Mouse (Mus musculus): ENCODE results near the gene Rtn1. TPM values are rescaled to one million over a fixed set of nuclear protein-coding genes. Genes with fewer than 3 reads are reported as not detected.

The Rtn1 gene
- polyA plus RNA-seq, 1 experiment from 2014 or later, result 390 TPM

DNA sequence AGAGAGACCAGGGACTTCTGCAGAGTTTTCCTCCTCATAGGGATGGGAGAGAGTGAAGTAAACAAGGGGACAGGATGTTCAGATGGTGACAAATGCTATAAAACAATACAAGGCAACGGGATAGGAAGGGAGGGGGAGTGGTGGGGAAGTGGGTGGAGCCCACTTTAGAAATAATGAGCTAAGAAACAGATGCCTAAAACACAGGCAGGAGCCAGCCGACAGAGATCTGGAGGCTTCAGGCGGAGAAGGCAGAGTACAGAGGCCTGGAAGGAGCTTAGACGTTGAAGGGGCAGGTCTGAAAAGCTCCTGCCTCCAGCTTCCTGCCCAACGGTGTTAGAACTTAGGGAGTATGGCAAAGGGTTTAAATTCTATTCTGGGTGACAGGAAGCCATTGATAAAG lies 195.3 kb downstream of the Rtn1 start:
- no peaks in the 10 kb centered on the region for H3K27me3 ChIP-seq (ENCODE audit: insufficient read depth, poor library complexity, severe bottlenecking)
- H3K9me3 ChIP-seq, result no peaks in the 10 kb centered on the region
- H3K4me3 ChIP-seq, result no peak overlapping the region
- no peak overlapping the region for H3K27ac ChIP-seq
- WGBS, result 65% methylated on average over 5 of the region's 5 CpGs
- no peak for DNase-seq (ENCODE audit: low spot score)
- H3K4me1 ChIP-seq (replicated peaks), result 0 out of 2 replicates have a peak, but pooled peaks cover 3% of the 10 kb centered on the region
- peaks cover 86% of the 10 kb centered on the region for H3K36me3 ChIP-seq

DNA sequence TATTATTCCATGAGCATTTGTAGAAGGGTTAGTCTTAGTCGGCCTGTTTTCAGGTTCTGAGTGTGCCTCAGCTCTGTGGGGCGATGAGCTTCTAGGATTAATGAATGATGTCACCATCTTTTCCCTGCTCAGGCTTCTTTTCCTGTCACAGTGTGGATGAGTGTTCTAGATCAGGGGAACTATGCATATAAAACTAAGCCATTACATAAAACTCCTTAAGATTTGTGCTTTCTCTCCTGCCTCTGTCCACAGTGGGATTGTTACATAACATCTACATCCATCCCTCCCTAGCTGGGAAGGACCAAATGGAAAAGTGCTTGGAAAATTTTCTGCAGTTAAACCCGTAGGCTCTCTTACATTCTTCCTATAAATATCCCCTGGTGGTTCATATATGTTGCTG lies 208.0 kb downstream of the Rtn1 start:
- WGBS, result 92% methylated on average over 3 of the region's 3 CpGs
- no peaks in the 10 kb centered on the region for H3K9me3 ChIP-seq
- H3K27me3 ChIP-seq (ENCODE audit: insufficient read depth, poor library complexity, severe bottlenecking), result no peaks in the 10 kb centered on the region
- H3K4me3 ChIP-seq, result no peak overlapping the region
- H3K4me1 ChIP-seq (replicated peaks), result peaks cover 11% of the 10 kb centered on the region
- H3K36me3 ChIP-seq, result no peaks in the 10 kb centered on the region
- no peak overlapping the region for H3K27ac ChIP-seq
- DNase-seq (ENCODE audit: low spot score), result no peak

DNA sequence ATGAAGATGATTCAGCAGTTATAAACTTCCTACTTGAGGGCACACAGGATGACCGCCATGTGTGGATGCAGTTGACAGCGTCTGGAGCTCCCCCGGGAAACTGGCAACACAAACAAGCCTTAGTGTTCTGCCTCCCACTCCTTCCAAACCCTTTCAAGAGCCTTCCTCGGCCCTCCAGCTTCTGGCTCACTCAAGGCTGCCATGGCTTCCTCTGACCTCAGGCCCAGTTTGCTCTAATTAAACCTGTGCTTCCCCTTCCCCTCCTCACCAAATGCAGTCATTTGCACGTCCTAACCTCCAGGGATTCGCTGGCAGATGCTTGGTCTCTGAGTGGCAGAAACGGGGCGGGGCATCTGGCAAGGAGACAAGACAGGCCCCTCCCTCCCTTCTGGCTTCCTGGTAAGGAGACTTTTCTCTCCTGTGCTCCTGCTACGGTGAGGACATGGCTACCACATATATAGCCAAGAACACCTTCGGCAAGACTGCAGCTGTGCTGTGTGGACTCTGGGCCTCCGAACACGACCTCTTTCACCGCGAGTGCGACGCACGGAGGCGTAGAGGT lies 210.8 kb downstream of the Rtn1 start:
- Histone ChIP-seq H3K36me3 (no peaks in the 10 kb centered on the region), H3K9me3 (no peaks in the 10 kb centered on the region), H3K4me1 (replicated peaks) (peaks cover 11% of the 10 kb centered on the region), H3K27ac (peak overlapping the region; percentile 77), H3K4me3 (peak overlapping the region; percentile 33; the same call in 1 of the 2 replicates), H3K27me3 (ENCODE audit: insufficient read depth, poor library complexity, severe bottlenecking) (no peaks in the 10 kb centered on the region)
- DNase-seq (ENCODE audit: low spot score), result peak; percentile 64
- 40% methylated on average over 18 of the region's 18 CpGs for WGBS

DNA sequence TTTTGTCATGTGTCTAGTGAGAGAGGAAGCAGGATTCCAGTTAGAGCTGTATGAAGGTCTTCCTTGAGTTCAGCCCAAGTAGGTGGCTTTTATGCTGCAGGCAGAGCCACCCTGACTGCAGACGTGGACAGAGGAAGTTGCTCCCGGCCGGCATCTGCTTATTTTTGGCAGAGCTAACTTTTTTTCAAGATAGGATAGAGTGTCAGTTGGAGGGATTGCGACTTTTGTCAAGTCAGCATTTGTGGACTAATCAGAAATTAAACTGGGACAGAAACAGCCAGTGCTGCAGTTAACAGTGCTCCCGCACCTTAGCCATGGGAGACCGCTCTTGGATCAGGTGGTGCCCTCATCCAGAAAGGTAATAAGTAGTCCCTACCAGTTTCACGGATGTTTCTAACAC lies 211.4 kb downstream of the Rtn1 start:
- H3K27me3 ChIP-seq (ENCODE audit: insufficient read depth, poor library complexity, severe bottlenecking), result no peaks in the 10 kb centered on the region
- H3K27ac ChIP-seq, result no peak overlapping the region
- no peak for DNase-seq (ENCODE audit: low spot score)
- no peaks in the 10 kb centered on the region for H3K9me3 ChIP-seq
- H3K4me1 ChIP-seq (replicated peaks), result peaks cover 11% of the 10 kb centered on the region
- WGBS, result 78% methylated on average over 7 of the region's 7 CpGs
- H3K4me3 ChIP-seq, result no peak overlapping the region
- no peaks in the 10 kb centered on the region for H3K36me3 ChIP-seq

DNA sequence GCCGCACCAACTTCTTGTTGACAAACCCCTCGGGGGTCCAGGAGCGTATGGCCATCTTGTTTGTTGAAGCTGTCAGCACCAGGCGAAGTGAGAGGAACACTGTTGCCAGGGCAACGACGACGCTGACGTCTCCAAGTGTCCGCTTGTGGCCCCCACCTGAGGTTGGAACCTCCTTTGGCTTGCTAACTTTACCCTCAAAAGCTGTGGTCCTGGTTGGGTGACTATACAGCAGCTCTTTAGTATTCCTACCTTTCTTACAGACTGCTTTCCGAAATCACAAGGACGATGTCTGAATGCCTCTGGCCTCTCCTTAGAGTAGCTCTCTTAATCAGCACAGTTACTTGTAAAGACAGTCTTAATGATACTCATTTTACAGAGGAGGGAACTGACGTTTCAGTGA lies 223.9 kb downstream of the Rtn1 start, which contains the start of gene Ccdc175:
TSS of gene Ccdc175 (minus strand) at position 101 of the 400 bp plus-strand sequence.
- H3K4me1 ChIP-seq (replicated peaks), result no peaks in the 10 kb centered on the region
- no peaks in the 10 kb centered on the region for H3K9me3 ChIP-seq
- H3K36me3 ChIP-seq, result no peaks in the 10 kb centered on the region
- H3K27ac ChIP-seq, result no peak within 1 kb of the TSS
- no peaks in the 10 kb centered on the region for H3K27me3 ChIP-seq (ENCODE audit: insufficient read depth, poor library complexity, severe bottlenecking)
- DNase-seq (ENCODE audit: low spot score), result no peak
- 75% methylated on average over 12 of the region's 12 CpGs for WGBS
- H3K4me3 ChIP-seq, result no peak within 1 kb of the TSS

DNA sequence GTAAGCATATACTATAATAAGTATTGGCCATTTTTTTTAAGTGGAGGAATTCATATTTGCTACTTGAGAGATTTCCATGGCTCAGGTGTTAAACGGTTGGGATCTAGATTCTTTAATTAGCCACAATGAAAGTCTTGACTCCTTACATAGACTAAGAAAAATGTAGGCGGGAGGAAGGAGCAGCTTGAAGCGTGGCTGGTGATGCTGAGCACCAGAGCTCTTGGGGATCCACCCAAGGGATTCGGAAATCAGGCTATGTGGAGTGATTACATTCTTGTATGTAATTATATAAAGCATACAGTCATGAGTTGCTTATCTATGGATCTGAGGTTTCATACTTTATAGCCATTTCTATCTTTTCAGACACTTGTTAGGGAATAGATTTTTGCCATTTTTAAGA lies 229.3 kb downstream of the Rtn1 start:
- no peak overlapping the region for H3K27ac ChIP-seq
- no peak for DNase-seq (ENCODE audit: low spot score)
- H3K27me3 ChIP-seq (ENCODE audit: insufficient read depth, poor library complexity, severe bottlenecking), result no peaks in the 10 kb centered on the region
- H3K36me3 ChIP-seq, result no peaks in the 10 kb centered on the region
- 82% methylated on average over 4 of the region's 4 CpGs for WGBS
- no peak overlapping the region for H3K4me3 ChIP-seq
- H3K9me3 ChIP-seq, result no peaks in the 10 kb centered on the region
- H3K4me1 ChIP-seq (replicated peaks), result no peaks in the 10 kb centered on the region

DNA sequence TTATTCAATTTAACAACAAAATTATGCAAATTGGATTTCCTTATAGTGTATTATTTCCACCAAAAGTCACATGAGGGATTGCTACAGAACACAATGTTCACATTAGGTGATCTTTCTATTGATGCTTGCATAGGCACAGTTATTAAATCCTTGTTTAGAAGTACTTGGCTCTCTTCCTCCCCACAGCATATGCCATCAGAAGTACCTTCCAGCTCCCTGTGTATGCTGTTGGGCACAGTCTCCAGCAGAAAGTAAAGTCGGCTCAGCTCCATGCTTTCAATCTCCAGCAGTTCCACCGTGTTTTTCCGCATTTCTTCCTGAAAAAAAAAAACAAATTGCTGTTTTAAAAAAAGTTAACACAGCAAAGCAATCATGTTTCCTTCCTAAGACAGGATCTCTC lies 230.5 kb downstream of the Rtn1 start:
- H3K36me3 ChIP-seq, result no peaks in the 10 kb centered on the region
- no peaks in the 10 kb centered on the region for H3K4me1 ChIP-seq (replicated peaks)
- no peaks in the 10 kb centered on the region for H3K9me3 ChIP-seq
- no peak overlapping the region for H3K27ac ChIP-seq
- DNase-seq (ENCODE audit: low spot score), result no peak
- no peak overlapping the region for H3K4me3 ChIP-seq
- 91% methylated on average over 3 of the region's 3 CpGs for WGBS
- H3K27me3 ChIP-seq (ENCODE audit: insufficient read depth, poor library complexity, severe bottlenecking), result no peaks in the 10 kb centered on the region

Other genes starting within 250 kb of the Rtn1 start
- not detected in 2 replicates for gene Ccdc175, start 224.0 kb downstream of the Rtn1 start, polyA plus RNA-seq (2016; fragmentation: Nextera tagmentation; extraction: Ambion mirVana)
- gene Lrrc9, start 32.8 kb upstream of the Rtn1 start, polyA plus RNA-seq (2016; fragmentation: Nextera tagmentation; extraction: Ambion mirVana), result 0.97 and 2.1 TPM in 2 replicates
- 12.9 and 13.7 TPM in 2 replicates for gene Pcnx4, start 127.3 kb upstream of the Rtn1 start, polyA plus RNA-seq (2016; fragmentation: Nextera tagmentation; extraction: Ambion mirVana)
- not detected in 2 replicates for gene Gm4756, start 240.6 kb upstream of the Rtn1 start, polyA plus RNA-seq (2016; fragmentation: Nextera tagmentation; extraction: Ambion mirVana)